Mouse (Mus musculus): ENCODE results near the gene Trp53tg5.

GRCm38 (mm10) chr2:164440314-164440713, 33.2 kb downstream of the Trp53tg5 start:
- TF ChIP-seq FLI1 (IDR thresholded peaks at IDR 0.05; ENCODE audit: low read length) = no peak
- no peak for TF ChIP-seq GATA1 (IDR thresholded peaks at IDR 0.05; ENCODE audit: borderline replicate concordance, low read length)

Data from megakaryocyte, embryonic 14.5 days (primary cell).